Mouse (Mus musculus) urinary bladder, postnatal 4 days (tissue): ENCODE data around the gene Cdk6.
"Not testable (repeated sequence)": the region's sequence is repeated elsewhere in the genome, so short reads cannot be mapped to it uniquely, and the experiment has no call there.

Experiments
- DNase-seq, 2 experiments: peaks; one replicate each; pipeline ENCODE4 v3.0.0; 2021 to 2022; ENCODE audit warnings: low spot score in 2 of 2

Cdk6 gene

DNA sequence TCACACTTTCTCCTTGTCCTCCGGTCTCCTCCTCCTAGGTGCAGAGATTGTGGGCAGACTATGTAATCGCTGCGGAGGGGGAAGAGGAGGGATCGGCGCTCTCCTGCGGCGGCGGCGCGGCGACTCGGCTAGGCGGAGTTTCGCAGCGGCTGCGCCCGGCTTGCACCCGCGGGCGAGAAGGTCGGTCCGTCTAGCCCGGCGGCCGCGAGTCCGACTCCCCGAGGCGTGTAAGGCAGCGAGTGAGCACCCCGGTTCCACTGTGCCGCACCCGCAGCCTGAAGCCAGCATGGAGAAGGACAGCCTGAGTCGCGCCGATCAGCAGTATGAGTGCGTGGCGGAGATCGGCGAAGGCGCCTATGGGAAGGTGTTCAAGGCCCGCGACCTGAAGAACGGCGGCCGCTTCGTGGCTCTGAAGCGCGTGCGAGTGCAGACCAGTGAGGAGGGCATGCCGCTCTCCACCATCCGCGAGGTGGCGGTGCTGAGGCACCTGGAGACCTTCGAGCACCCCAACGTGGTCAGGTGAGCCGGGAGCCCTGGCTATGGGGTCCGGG, 2.9 kb downstream of the Cdk6 start:
- peak; percentile 76 to 84 for DNase-seq

DNA sequence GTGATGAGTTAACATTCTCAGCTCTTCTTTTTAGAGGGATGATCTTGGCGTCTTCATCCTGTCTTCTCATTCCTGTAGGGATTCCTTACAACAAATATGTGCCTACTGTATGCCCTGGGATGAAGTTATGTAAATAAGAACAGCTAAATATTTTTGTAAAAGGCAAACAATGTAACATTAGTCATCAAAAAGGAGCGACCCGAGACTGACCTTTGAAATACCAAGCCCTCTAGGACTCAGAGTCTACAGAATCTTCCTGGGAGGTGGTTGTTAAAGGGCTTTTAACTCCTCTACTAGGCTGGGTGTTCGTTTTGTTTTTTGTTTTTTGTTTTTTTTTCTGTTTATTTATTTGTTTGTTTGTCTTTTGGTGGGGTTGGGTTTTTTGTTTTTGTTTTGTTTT, 4.3 kb downstream of the Cdk6 start:
- DNase-seq, result not testable (repeated sequence)

DNA sequence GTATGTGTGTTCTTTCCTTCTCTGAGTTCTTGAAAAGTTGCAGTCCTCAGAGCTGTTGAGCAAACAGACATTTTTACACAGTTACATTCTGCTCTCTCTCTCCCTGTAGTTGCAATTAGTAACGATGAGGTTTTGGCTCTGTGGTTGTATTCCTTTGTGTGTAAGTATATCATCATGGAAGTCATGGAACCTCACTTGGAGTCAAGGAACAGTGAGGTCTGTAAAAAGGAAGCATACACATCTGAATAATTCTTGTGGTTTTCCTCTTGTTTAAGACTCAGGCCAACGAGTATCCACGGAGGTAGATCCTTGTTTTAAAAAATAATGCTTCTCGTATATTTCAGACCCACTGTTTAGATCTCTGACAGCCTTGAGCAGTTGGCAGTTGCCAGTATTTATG, 8.1 kb downstream of the Cdk6 start:
- DNase-seq, result not testable (repeated sequence)

DNA sequence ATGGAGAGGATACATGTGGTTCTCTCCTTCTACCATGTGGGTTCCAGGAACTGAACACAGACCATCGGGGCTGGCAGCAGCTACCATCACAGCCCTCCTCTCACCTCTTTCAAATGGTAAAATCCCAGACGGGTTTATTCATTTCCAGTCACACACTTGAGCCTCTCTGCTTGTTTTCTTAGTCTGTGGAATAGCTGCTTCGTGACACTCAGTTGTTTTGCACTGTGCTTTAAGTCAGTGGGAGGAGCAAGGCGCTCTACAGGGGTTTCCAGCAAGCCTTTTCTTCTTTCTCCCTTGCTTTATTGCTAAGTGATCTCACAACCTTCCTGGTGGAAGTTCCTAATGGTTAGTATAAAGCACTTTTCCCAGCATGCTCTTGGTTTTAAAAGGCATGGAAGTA, 10.6 kb downstream of the Cdk6 start:
- not testable (repeated sequence) for DNase-seq

DNA sequence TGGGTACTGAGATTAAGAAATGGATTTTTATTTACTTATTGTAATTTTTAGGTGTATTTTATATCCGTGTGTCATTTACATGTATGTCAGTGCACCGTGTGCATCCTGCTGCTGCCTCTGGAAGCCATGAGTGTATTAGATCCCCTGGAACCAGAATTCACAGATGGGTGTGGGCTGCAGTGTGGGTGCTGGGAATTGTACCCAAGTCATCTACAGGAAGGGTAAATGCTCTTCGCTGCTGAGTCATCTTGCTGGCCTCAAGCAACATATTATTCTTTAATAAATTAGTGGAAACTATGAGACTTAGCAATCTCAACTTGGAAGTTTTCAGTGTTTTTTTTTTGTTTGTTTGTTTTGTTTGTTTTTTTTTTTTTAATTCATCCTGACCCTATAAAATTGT, 11.0 kb downstream of the Cdk6 start:
- DNase-seq, result no peak

DNA sequence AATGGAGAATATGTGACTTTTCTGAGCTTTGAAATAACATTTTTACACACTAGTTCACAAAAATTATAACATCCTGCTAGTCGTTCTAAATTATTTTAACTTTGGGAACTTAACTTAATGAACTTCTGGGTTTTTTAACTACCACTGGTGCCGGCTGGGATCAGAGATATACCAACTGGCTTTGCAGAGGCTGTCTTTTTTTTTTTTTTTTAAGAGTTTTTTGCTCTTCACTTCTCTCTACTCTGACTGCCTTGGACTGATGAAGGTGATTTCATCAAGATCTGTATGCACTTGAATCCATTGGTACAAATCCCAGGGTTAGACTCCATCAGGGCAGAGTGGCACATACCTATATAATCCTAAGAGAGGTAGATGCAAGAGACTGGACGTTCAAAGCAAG, 11.5 kb downstream of the Cdk6 start:
- DNase-seq, result no peak

DNA sequence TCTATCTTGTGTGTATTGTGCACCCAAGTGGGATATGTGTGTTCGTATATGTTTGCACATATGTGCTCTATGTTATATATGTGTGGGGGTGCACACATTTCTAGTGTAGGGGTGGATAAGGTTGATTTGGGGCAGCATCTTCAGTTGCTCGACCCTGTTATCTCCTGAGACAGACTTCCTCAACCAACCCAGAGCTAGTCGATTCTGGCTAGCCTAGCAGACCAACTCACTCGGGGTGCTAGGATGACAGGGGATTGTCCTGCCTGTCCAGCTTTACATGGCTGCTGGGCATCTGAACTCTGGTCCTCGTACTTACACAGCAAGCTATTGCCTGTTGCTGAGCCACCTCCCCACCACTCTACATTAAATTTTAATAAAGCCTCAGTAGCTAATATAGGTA, 13.0 kb downstream of the Cdk6 start:
- DNase-seq, result no peak

DNA sequence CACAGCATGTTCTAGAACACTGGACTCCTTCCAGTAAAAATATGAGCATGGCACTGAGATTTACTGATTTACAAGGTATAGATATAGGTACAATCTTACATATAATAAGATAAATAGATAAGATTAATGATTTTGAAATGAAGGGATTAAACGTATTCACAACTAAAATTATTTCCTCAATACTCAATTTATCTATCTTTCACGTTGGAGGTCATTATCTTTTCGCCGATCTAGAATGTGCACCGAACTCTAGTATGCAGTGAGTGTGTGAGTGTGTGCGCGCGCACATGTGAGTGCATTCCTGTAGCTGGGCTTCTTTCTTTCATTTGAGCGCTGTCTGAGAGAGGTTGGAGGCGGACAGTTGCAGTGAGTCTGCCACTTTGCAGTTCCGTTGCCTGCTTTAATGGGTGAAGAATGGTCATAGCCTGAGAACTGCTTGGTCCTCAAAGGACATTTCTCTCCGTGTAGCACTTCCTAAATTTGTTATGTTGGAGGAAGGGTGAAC, 13.8 kb downstream of the Cdk6 start:
- no peak for DNase-seq

DNA sequence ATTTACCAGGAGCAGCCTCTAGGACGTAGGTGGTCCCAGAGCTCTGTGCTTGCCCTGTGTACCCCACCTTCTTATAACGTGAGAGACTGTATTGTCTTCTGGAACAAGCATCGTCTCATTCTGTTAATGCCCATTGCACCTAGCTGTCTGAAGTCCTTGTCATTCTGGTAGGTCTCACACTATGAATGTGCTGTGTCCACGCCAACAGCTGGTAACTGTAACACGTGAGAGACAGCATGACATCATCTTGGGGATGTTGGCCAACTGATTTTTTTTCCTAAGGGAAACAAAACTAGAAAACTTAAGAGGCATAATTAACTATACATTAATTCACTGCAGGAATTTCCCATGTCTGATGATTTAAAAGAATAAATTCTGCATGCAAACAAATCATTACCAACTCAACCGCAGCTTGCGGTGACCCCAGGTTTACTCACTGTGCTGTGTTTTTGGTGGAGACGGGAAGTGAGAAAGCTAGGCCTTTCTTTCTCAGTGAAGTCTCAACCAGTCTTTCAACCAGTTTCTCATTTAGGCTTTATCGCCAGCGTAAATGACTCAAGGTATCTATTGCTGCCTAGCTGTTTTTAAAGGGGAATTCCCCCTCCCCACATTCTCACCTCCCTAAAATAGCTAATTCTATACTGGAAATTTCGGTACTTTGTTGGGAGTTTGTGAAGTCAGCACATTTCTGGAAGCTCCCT, 14.4 kb downstream of the Cdk6 start:
- no peak for DNase-seq

DNA sequence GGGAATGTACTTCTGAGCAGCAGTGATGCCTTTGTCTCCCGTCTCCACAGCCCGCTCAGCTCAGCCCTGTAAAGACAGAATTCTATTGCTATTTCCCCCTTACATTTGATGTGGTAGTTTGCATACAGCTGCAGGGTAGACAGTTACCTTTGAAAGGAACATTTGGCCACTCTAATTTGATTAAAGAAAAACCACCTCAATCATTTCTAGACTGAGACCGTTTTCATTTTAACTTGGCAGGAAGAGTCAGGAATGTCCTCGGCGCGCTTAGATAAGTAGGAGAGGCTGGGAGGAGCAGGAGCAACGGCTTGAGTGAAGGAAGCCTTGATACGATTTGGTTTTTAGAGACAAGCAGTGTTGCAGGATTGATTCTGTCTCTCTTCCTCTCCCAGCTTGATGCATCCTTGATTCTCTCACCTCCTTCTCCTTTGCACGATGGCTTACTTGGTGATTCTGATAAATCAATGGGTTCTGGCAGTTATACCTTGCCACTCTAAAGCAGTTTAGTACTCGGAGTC, 15.0 kb downstream of the Cdk6 start:
- DNase-seq, result no peak

DNA sequence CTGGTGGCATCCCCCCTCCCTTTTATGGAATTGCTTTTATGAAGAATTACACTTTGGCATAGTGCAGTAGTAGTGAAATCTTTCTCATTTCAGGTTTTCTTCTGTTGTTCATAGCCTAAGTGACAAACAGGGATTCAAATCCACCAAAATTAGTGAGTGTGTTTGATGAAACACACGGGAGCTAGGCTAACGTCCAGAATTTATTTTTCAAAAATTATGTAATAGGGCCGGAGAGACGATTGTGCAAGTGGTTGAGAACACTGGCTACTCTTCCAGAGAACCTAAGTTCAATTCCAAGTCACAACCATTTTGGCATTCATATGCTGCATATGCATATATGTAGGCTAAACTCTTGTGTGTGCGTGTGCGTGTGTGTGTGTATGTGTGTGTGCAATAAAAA, 16.2 kb downstream of the Cdk6 start:
- no peak for DNase-seq

DNA sequence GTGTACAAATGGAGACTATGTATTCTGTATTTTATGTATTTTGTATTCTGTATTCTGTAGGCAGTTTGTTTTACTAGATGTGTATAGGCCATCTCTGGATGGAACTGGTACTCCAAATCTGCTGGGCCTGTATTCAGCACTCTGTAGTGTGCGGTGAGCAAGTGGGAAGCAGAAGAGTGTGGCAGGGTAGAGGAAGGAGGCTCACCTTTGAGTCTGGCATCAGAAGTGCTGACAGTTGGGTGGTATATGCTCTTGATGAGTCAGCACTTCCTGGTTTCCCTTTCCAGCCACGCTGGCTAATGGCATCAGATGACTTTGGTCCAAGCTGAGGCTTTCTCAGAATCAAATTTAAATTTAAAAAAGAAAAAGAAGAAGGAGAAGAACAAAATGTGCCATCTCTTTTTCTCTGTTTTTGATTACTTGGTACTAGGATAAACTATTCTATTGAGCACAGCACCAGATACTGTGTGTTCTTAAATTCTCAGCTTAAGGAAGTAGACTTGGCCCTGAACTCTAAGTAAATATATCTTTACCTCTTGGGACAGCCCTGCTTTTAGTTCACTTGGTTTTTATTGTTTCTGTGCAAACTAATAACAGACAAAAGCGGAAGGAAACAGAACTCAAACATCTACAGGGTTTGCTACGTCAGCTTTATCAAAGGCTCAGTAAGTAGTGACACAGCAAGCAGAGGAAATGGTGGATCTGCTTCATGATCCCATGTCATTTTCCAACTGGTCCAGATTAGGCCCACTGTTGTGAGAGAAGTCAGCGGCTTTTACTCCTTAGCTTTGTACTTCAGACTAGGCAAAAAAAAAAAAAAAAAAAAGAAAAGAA, 17.6 kb downstream of the Cdk6 start:
- DNase-seq, result no peak

DNA sequence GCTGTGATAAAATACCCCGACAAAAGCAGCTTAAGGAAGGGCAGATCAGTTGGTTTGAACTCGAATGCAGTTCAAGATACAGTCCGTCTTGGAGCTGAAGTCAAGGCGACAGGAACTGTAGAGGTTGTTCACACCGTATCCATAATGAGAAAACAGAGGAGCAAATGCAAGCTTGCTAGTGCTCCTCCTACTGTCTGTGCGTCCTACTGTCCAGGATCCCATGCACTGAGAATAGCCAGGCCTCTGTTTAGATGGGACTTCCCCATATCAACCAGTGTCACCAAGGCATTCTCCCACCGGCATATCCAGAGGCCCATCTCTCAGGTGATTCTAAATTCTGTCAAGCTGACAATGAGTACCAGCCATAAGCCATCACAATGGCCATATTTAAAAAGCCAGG, 18.6 kb downstream of the Cdk6 start:
- no peak for DNase-seq

DNA sequence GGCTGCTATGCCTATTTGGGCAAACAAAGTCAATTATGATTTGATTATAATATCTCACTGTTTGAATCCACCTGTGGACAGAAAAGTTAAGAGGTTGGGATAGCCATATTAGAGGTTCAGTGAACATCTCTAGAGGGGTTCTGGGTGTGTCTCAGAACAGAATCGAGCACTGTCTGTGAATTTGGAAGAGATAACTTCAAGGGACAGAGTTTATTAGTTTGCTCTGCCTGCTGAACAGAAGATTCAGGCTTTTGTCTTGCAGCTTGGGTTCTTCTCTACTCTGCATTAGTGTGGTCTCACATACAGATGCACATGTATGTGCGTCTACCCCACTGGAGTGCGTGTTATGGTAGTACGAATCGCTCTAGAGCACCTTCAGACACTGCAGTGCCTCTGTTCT, 20.0 kb downstream of the Cdk6 start:
- DNase-seq, result no peak

DNA sequence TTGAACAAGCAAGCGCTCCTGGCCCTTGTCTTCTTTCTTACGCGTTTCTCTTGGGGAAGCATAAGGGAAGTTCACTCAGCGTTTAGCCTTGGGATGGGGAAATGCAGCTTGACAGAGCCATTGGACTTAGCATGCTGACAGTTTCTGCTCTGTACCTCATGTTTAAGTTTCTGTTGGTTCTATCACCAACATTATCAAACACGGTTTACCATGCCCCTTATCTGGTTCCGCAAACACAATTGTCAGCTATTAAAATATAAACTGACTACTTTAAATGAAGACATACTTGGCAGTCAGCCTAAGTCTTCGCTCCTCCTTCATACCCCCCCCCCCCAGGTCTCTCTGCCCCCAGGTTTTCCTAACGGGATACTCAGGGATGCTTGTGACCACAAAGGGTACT, 20.8 kb downstream of the Cdk6 start:
- DNase-seq, result no peak

DNA sequence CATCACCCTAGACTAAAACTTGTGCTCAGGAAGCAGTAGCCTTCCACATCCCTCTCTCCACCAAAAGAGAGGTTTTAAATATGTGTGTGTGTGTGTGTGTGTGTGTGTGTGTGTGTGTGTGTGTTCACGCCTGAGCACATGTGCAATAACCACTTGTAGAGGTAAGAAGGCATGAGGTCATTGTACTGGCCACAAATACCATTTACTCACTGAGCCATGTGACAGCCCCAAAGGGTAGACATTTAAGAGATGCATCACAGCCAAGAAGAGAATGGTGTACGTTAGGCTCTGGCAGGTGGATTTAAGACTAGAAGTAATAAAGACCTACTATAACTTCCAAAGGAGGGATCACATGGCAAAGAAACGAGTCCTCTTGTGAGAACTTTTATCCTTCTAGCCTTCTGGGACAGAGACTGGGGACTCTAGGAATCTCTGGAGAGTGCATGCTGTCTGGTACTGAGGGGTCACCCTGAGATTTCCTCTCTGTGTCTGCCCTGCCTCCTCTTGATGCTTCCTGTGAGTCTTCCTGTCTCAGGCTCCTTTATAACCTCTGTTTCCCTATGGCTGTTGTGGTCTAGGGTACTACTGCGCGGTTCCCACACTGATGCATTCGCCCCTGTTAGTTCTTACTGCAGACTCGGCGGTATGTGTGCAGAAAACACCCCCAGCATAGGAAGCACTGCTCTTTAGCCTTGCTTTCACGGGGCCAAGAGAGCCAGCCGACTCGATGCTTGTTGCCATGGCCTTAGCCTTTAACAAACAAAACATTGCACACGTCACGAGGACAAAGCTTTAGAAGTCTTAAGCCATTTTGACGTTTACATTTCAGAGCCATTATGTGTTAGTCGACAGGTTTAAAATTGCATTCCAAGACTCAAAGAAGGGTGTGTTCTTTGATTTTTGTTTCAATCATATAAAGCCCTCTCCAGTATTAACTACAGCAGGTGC, 22.0 kb downstream of the Cdk6 start:
- DNase-seq, result no peak

DNA sequence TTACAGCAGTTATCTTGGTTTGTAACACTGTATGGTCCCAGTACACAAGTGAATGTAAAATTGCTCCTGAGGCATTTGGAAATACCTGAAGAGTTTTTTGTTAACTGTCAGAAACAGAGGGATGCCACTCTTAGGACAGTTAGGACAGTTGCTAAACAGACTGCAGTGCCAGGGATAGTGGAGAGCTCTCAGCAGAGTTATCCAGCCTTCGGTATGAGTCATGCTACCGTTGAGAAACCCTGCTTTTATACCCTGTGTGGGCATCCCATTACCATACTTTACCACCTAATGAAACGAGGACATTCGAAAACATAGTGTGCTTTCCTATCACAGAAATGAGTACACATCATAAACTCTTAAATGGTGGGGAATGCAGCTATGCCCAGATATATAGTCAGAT, 25.8 kb downstream of the Cdk6 start:
- no peak for DNase-seq

DNA sequence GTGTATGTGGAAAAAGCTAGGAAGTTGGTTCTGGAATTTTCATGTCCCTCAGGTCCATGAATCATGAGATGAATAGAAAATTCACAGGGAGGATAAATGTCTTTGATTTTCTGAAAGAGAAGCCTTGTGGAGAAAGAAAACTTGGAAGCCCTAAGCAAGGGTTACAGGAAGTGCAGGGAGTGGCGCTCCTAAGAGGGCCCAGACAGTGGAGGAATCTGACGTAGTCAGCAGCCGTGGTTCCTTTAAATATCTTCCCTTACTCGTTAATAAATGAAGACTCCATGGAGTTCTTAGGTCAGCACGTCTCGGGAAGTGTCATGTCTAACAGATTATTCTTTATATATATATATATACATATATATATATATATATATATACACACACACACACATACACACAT, 28.0 kb downstream of the Cdk6 start:
- no peak for DNase-seq

DNA sequence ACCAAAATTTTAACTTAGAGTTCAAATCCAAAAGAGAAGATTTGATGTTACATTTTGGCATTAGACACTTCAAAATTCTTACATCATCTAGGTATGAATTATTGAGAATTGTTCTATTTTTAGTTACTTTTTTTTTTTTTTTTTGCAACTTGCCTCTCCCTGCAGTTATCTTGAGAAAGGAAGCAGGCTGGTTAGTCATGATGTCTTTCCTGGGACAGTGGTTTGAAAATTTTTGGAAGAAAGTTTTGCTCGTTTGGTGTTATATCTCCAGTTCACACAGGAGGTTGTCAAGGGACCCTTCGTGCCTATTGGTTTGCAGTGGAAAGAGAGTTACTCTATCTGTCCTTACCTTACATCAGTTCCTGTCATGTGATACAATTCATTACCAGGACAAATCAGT, 29.9 kb downstream of the Cdk6 start:
- DNase-seq, result no peak

DNA sequence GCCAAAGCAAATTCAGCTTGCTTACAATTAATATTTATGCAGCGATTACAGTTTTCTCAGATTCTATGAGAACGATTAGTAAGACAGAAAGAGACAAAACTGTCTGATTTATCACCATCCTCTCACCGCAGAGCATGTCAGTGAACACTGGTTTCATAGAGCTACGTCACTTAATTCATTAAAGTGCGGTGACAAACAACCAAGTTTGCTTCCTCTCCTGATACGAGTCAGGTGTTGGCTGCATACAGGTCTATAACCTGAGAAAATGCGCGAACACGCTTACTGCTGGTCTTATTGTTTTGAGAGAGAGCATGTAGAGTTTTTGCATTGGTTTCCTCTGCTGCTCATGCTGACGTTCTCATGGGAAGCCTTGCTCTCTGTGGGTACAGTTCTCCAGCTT, 31.9 kb downstream of the Cdk6 start:
- no peak for DNase-seq

DNA sequence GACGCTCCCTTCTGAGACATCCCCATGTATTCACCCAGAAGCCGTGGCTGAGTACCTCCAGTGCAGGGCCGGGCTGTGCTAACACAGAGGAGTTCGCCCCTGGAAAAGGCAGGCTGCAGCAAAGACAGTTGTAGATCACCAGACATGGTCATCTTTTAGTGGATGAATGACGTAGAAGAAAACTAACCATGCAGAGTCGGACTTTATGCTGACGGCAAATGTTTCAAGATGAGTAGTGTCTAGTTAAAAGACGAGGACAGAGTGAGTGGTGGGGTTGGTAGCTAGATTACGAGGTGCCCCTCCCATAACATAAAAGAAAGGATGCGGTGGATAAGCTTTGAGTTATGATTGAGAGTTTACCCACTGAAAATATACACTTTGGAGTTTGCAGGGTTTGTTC, 33.5 kb downstream of the Cdk6 start:
- no peak for DNase-seq

DNA sequence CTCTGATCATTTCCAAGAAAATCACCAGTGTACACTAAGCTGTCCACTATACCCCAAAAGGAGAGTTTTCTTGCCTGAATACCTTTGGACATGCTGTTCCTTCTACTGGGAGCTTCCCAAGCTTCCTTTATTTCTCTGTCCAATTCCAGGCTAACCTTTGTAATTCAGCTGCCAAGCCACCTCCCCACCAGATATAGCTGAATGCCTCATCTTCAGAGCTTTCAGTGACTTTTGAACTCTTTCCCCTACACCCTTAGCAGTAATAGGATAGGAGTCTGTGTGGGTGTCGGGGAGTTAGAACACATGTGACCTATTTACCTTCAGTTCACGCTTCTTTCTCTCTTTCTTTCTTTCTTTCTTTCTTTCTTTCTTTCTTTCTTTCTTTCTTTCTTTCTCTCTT, 34.9 kb downstream of the Cdk6 start:
- no peak for DNase-seq
